Mouse (Mus musculus) stomach, embryonic 15.5 days (tissue): ENCODE results near the gene Slc7a8. TPM values are rescaled to one million over a fixed set of nuclear protein-coding genes. Genes with fewer than 3 reads are reported as not detected.
A peak's percentile ranks its signal among the peaks of the same experiment; 100 is the strongest.
"Not testable (repeated sequence)": the region's sequence is repeated elsewhere in the genome, so short reads cannot be mapped to it uniquely, and the experiment has no call there.

Experiments
- ATAC-seq: fragments of 200-750 bp; cut with Nextera tagmentation; 2 replicates; pipeline ENCODE4 v1.8.0; 2017; ENCODE audit warnings: low read depth, moderate number of reproducible peaks, moderate TSS enrichment; ENCODE audit not compliant: insufficient read depth, low FRiP score
- H3K27ac ChIP-seq: fragments of 300-500 bp; sonication (generic); 2 replicates; pipeline ENCODE4 v1.5.1; 2015; ENCODE audit warnings: mild to moderate bottlenecking, inconsistent platforms
- H3K27me3 ChIP-seq: fragments of 300-500 bp; sonication (generic); replicated peaks from 2 replicates; pipeline ENCODE4 v1.6.1; 2015; ENCODE audit warnings: inconsistent platforms
- H3K36me3 ChIP-seq: fragments of 300-500 bp; sonication (generic); 2 replicates; pipeline ENCODE4 v1.6.1; 2015; ENCODE audit warnings: inconsistent platforms
- H3K4me1 ChIP-seq: fragments of 300-500 bp; sonication (generic); 2 replicates; pipeline ENCODE4 v1.6.1; 2015; ENCODE audit warnings: inconsistent platforms
- H3K4me2 ChIP-seq: fragments of 300-500 bp; sonication (generic); 2 replicates; pipeline ENCODE4 v1.6.1; 2015; ENCODE audit warnings: mild to moderate bottlenecking, inconsistent platforms
- H3K4me3 ChIP-seq: fragments of 300-500 bp; sonication (generic); replicated peaks from 2 replicates; pipeline ENCODE4 v1.5.1; 2015; ENCODE audit warnings: inconsistent platforms
- H3K9ac ChIP-seq: fragments of 300-500 bp; sonication (generic); 2 replicates; pipeline ENCODE4 v1.6.1; 2015; ENCODE audit warnings: inconsistent platforms
- H3K9me3 ChIP-seq: fragments of 300-500 bp; sonication (generic); 2 replicates; pipeline ENCODE4 v1.6.1; 2016; ENCODE audit warnings: inconsistent platforms
- WGBS: fragments of 180-500 bp; shearing (Covaris S2); methylation state at CpG from one replicate; pipeline ENCODE4 v1.1.7; 2015; 5-methylcytosine and 5-hydroxymethylcytosine counted together
- polyA plus RNA-seq: library from polyadenylated mRNA; unstranded; fragments of >200 nt; fragmentation: Nextera tagmentation; extraction: Ambion mirVana; gene quantifications from 2 replicates; pipeline ENCODE4 v1.2.1, GENCODE M21; 2015

The Slc7a8 gene
- polyA plus RNA-seq, 1 experiment from 2014 or later, result 8.1 TPM

DNA sequence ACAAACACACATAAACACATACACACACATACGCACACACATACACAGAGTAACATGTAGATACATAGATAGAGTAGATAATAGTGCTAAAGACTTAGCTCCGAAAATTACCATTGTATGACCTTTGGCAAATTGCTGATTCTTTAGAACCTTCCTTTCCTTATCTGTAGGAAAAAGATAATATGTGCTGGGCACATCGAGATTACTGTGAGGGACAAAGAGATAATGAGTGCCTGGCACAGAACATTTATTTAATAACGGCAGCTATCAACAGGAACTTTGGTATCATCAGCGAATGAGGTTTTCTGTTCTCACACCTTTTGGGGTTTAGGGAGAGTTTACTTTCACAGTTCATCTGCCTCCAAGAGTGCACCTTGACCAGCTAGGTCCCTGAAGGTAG lies 5.0 kb downstream of the Slc7a8 start:
- ATAC-seq, result no peak
- no peak overlapping the region for H3K27ac ChIP-seq
- no peak overlapping the region for H3K4me2 ChIP-seq
- H3K9ac ChIP-seq, result no peak overlapping the region
- H3K4me1 ChIP-seq, result peaks cover 7% of the 10 kb centered on the region; the same call in 1 of the 2 replicates
- no peaks in the 10 kb centered on the region for H3K36me3 ChIP-seq
- H3K27me3 ChIP-seq, result peaks cover 15% of the 10 kb centered on the region
- 83% methylated on average over 5 of the region's 5 CpGs for WGBS
- H3K4me3 ChIP-seq, result no peak overlapping the region
- no peaks in the 10 kb centered on the region for H3K9me3 ChIP-seq

- 87% methylated on average over 7 of the region's 7 CpGs for WGBS
- Histone ChIP-seq H3K9me3 (no peaks in the 10 kb centered on the region), H3K4me1 (peaks cover 2% of the 10 kb centered on the region; the same call in 1 of the 2 replicates), H3K4me3 (no peak overlapping the region), H3K27ac (no peak overlapping the region), H3K9ac (no peak overlapping the region), H3K27me3 (peaks cover 8% of the 10 kb centered on the region), H3K4me2 (no peak overlapping the region), H3K36me3 (no peaks in the 10 kb centered on the region)
- ATAC-seq, result no peak
Measured at GRCm38 (mm10) chr14:54775534-54776041, 6.2 kb downstream of the Slc7a8 start.

DNA sequence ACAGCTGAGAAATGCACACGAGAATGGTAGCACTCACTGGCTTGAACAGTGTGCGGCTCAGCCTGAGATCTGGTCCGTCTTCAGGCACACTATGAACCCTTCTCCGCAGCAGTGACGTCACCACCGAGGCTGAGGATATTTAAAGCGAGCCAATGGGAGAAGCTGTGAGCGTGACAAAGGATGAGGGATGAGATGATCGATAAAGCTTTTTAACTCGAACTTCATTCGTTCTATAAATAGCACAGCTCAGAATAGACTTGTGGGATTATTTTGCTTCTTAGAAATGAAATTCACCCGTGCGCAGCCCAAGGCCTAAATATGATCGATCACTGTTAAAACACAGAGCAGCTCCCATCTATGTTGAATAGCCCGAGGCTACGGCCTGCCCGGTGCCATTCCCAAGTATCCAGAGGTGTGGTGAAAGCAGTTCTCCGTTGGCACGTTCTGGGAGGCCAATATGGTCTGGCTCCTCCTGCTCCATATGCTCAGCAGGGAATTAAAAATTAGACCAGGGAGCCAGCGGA lies 9.4 kb downstream of the Slc7a8 start:
- no peaks in the 10 kb centered on the region for H3K27me3 ChIP-seq
- no peaks in the 10 kb centered on the region for H3K4me1 ChIP-seq
- H3K4me3 ChIP-seq, result no peak overlapping the region
- H3K9ac ChIP-seq, result no peak overlapping the region
- H3K36me3 ChIP-seq, result no peaks in the 10 kb centered on the region
- WGBS, result 76% methylated on average over 20 of the region's 20 CpGs
- no peak for ATAC-seq
- H3K9me3 ChIP-seq, result no peaks in the 10 kb centered on the region
- no peak overlapping the region for H3K27ac ChIP-seq
- H3K4me2 ChIP-seq, result no peak overlapping the region

- Histone ChIP-seq H3K36me3 (no peaks in the 10 kb centered on the region), H3K27me3 (no peaks in the 10 kb centered on the region), H3K4me2 (no peak overlapping the region), H3K4me3 (no peak overlapping the region), H3K9ac (no peak overlapping the region), H3K27ac (no peak overlapping the region), H3K9me3 (no peaks in the 10 kb centered on the region), H3K4me1 (no peaks in the 10 kb centered on the region)
- no peak for ATAC-seq
- 94% methylated on average over 5 of the region's 5 CpGs for WGBS
Measured at GRCm38 (mm10) chr14:54770373-54770772, 11.4 kb downstream of the Slc7a8 start.

DNA sequence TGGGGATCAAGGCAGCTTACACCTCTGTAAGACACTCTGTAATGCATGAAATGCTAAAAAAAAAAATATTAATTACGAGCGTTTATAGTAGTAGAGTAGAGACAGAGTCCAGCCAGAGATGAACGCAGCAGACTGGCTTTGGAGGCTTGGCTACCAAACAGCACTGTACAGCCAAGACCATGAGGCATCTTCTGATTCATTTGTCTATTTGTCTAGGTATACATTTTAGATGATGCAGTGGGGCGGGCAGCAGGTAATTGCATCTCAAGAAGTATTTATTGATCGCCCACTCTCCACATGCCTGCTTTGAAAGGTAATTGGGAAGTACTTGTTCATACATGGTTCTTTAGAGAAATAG lies 12.7 kb downstream of the Slc7a8 start:
- Histone ChIP-seq H3K4me1 (no peaks in the 10 kb centered on the region), H3K9me3 (no peaks in the 10 kb centered on the region), H3K4me3 (no peak overlapping the region), H3K27me3 (no peaks in the 10 kb centered on the region), H3K36me3 (no peaks in the 10 kb centered on the region), H3K4me2 (no peak overlapping the region), H3K27ac (no peak overlapping the region), H3K9ac (no peak overlapping the region)
- WGBS, result 85% methylated on average over 5 of the region's 5 CpGs
- ATAC-seq, result no peak

- Histone ChIP-seq H3K9me3 (no peaks in the 10 kb centered on the region), H3K4me3 (no peak overlapping the region), H3K4me1 (no peaks in the 10 kb centered on the region), H3K27ac (no peak overlapping the region), H3K9ac (no peak overlapping the region), H3K36me3 (no peaks in the 10 kb centered on the region), H3K4me2 (no peak overlapping the region), H3K27me3 (no peaks in the 10 kb centered on the region)
- no peak for ATAC-seq
- WGBS, result 72% methylated on average over 10 of the region's 10 CpGs
Measured at GRCm38 (mm10) chr14:54768314-54769067, 13.3 kb downstream of the Slc7a8 start.

- not testable (repeated sequence) for H3K36me3 ChIP-seq, H3K4me2 ChIP-seq, H3K4me3 ChIP-seq, H3K27ac ChIP-seq, ATAC-seq, H3K27me3 ChIP-seq, H3K4me1 ChIP-seq, H3K9ac ChIP-seq, H3K9me3 ChIP-seq
- 89% methylated on average over 7 of the region's 7 CpGs for WGBS
Measured at GRCm38 (mm10) chr14:54766937-54767336, 14.8 kb downstream of the Slc7a8 start.

DNA sequence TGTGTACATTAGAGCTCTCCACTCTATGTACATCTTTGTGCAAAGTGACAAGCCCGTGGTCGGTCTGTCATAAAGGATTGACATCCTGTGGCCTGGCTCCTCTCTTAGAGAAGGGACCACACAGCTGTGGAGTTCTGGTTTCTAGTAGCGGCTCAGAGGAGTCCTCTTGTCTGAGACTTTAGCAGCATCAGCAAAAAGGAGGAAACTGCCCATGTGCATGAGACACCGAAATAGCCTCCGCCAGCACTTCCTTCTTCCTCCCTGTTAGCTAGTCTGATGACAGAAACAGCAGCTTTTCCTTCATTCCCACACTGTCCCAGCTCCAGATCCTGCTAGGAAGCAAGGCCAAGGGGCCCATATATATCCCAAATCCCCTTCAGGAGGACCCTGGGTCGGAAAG lies 25.4 kb downstream of the Slc7a8 start:
- H3K9me3 ChIP-seq, result no peaks in the 10 kb centered on the region
- no peaks in the 10 kb centered on the region for H3K36me3 ChIP-seq
- no peak overlapping the region for H3K9ac ChIP-seq
- H3K27me3 ChIP-seq, result no peaks in the 10 kb centered on the region
- ATAC-seq, result 0 out of 2 replicates have a peak, but pooled peaks have one; percentile 27
- 71% methylated on average over 6 of the region's 6 CpGs for WGBS
- H3K27ac ChIP-seq, result peak overlapping the region; percentile 26; the same call in 1 of the 2 replicates
- H3K4me3 ChIP-seq, result no peak overlapping the region
- no peak overlapping the region for H3K4me2 ChIP-seq
- H3K4me1 ChIP-seq, result peaks cover 12% of the 10 kb centered on the region

GRCm38 (mm10) chr14:54754602-54755018 lies 27.1 kb downstream of the Slc7a8 start:
- Histone ChIP-seq H3K27ac (peak overlapping the region; percentile 61; the same call in 1 of the 2 replicates), H3K9ac (no peak overlapping the region), H3K4me2 (peak overlapping the region; percentile 25), H3K36me3 (no peaks in the 10 kb centered on the region), H3K4me3 (no peak overlapping the region), H3K27me3 (no peaks in the 10 kb centered on the region), H3K9me3 (no peaks in the 10 kb centered on the region), H3K4me1 (peaks cover 12% of the 10 kb centered on the region)
- ATAC-seq, result peak; percentile 59; the same call in 1 of the 2 replicates
- 20% methylated on average over 6 of the region's 6 CpGs for WGBS

GRCm38 (mm10) chr14:54753986-54754601 lies 27.7 kb downstream of the Slc7a8 start:
- ATAC-seq, result no peak
- no peaks in the 10 kb centered on the region for H3K27me3 ChIP-seq
- H3K36me3 ChIP-seq, result no peaks in the 10 kb centered on the region
- H3K4me2 ChIP-seq, result peak overlapping the region; percentile 25; the same call in 1 of the 2 replicates
- no peaks in the 10 kb centered on the region for H3K9me3 ChIP-seq
- no peak overlapping the region for H3K4me3 ChIP-seq
- peaks cover 12% of the 10 kb centered on the region for H3K4me1 ChIP-seq
- no peak overlapping the region for H3K9ac ChIP-seq
- WGBS, result 68% methylated on average over 14 of the region's 14 CpGs
- peak overlapping the region; percentile 26; the same call in 1 of the 2 replicates for H3K27ac ChIP-seq

- ATAC-seq, result no peak
- Histone ChIP-seq H3K4me3 (no peak overlapping the region), H3K4me1 (peaks cover 12% of the 10 kb centered on the region), H3K9me3 (no peaks in the 10 kb centered on the region), H3K27ac (no peak overlapping the region), H3K4me2 (no peak overlapping the region), H3K27me3 (no peaks in the 10 kb centered on the region), H3K9ac (no peak overlapping the region), H3K36me3 (no peaks in the 10 kb centered on the region)
- 77% methylated on average over 6 of the region's 6 CpGs for WGBS
Measured at GRCm38 (mm10) chr14:54752938-54753337, 28.8 kb downstream of the Slc7a8 start.

DNA sequence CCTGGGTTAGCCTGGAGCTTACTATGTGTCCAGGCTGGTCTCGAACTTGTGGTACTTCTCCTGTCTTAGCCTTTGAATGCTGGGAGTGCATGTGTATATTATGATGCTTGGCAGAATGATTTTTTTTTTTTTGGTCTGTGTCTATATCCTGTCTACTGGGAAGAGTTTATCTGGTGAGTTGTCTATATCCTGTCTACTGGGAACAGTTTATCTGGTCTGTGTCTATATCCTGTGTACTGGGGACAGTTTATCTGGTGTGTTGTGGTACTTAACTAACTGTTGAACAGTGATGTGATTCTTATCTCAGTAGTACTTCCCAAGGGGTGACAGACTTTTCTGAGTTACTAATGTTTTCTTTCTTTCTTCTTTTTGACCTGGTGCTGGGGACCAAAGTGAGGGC lies 30.0 kb downstream of the Slc7a8 start:
- no peak overlapping the region for H3K4me3 ChIP-seq
- H3K27ac ChIP-seq, result no peak overlapping the region
- peaks cover 12% of the 10 kb centered on the region for H3K4me1 ChIP-seq
- ATAC-seq, result no peak
- H3K9me3 ChIP-seq, result no peaks in the 10 kb centered on the region
- no peaks in the 10 kb centered on the region for H3K36me3 ChIP-seq
- H3K4me2 ChIP-seq, result no peak overlapping the region
- no peaks in the 10 kb centered on the region for H3K27me3 ChIP-seq
- 85% methylated on average over 1 of the region's 1 CpGs for WGBS
- no peak overlapping the region for H3K9ac ChIP-seq
